Mouse (Mus musculus) small intestine, adult 2 months (tissue): ENCODE measurements around the gene Mecom.

Source experiments
- CTCF ChIP-seq: fragments of 200-500 bp; IDR thresholded peaks from 2 replicates; pipeline ENCODE4 v1.5.1; 2012; ENCODE audit warnings: low read depth, mild to moderate bottlenecking, control low read depth, inconsistent platforms, low read length, moderate library complexity, mixed read lengths; ENCODE audit not compliant: insufficient replicate concordance, insufficient read length; ENCODE audit errors: extremely low read depth
- POLR2A ChIP-seq: fragments of 200-500 bp; IDR thresholded peaks from 2 replicates; pipeline ENCODE4 v1.6.1; 2012; ENCODE audit warnings: low read depth, mild to moderate bottlenecking, control low read depth, inconsistent platforms, low read length, moderate library complexity

GRCm38 (mm10) chr3:30366621-30367020 is 181.2 kb downstream of the Mecom start:
- TF ChIP-seq POLR2A (no peak), CTCF (no peak)
